Mouse (Mus musculus): ENCODE results near the gene Pappa2.

GRCm38 (mm10) chr1:158739132-158739919 is 241.0 kb downstream of the Pappa2 start:
- no peak for TF ChIP-seq CTCF (IDR thresholded peaks at IDR 0.05; ENCODE audit: extremely low read depth, insufficient read depth, insufficient read length, insufficient replicate concordance)
- no peak for TF ChIP-seq POLR2A (IDR thresholded peaks at IDR 0.05; ENCODE audit: low read depth, low read length)

All from spleen, adult 2 months (tissue).